Mouse (Mus musculus): ENCODE data around the gene Setd3. TPM values are rescaled to one million over a fixed set of nuclear protein-coding genes. Genes with fewer than 3 reads are reported as not detected.

The Setd3 gene
- total and polyA plus RNA-seq, 3 experiments, result 40.1 to 59.9 TPM; not detected in 1

- no peaks in the 10 kb centered on the region for H3K4me1 ChIP-seq (ENCODE audit: control insufficient read depth in 1 of 2, insufficient read depth in 2 of 2, low read length in 2 of 2)
- H3K4me3 ChIP-seq (ENCODE audit: control insufficient read depth in 1 of 2, insufficient read depth in 1 of 2, low read depth in 2 of 2, low read length in 2 of 2), result no peak overlapping the region
- no peak overlapping the region for H3K27ac ChIP-seq (ENCODE audit: control insufficient read depth, low read depth, low read length)
- no peaks in the 10 kb centered on the region for H3K9me3 ChIP-seq (replicated peaks; ENCODE audit: insufficient read depth, low read length)
- no peaks in the 10 kb centered on the region for H3K79me2 ChIP-seq (ENCODE audit: control insufficient read depth, insufficient read depth, low read length, poor library complexity)
- DNase-seq (ENCODE audit: low read depth, low spot score), result no peak
- H3K9ac ChIP-seq (ENCODE audit: control insufficient read depth, low read depth, low read length, poor library complexity, severe bottlenecking), result no peak overlapping the region
- H3K27me3 ChIP-seq (ENCODE audit: control insufficient read depth in 1 of 2, insufficient read depth in 2 of 2, low read length in 2 of 2), result no peaks in the 10 kb centered on the region
- H3K36me3 ChIP-seq (ENCODE audit: control insufficient read depth in 1 of 2, insufficient read depth in 2 of 2, low read length in 2 of 2), result no peaks in the 10 kb centered on the region
- TF ChIP-seq EP300 (IDR thresholded peaks at IDR 0.05; ENCODE audit: low read depth in 1 of 2, low read length in 2 of 2), result no peak
- TF ChIP-seq BHLHE40 (IDR thresholded peaks at IDR 0.05; ENCODE audit: borderline replicate concordance, low read depth, low read length), result no peak
- TF ChIP-seq POLR2AphosphoS2 (IDR thresholded peaks at IDR 0.05; ENCODE audit: low read length), result no peak
- no peak for TF ChIP-seq CHD1 (IDR thresholded peaks at IDR 0.05; ENCODE audit: low read depth, low read length)
- no peak for TF ChIP-seq USF1 (IDR thresholded peaks at IDR 0.05; ENCODE audit: low read depth, low read length)
- TF ChIP-seq JUND (IDR thresholded peaks at IDR 0.05; ENCODE audit: low read depth, low read length), result no peak
- no peak for TF ChIP-seq GABPA (IDR thresholded peaks at IDR 0.05; ENCODE audit: low read depth, low read length)
- TF ChIP-seq MEF2A (IDR thresholded peaks at IDR 0.05; ENCODE audit: extremely low read depth, insufficient replicate concordance, low read depth, low read length, poor library complexity, severe bottlenecking), result no peak
Measured at GRCm38 (mm10) chr12:108219825-108220616, 40.9 kb upstream of the Setd3 start.

GRCm38 (mm10) chr12:108219163-108219562 lies 40.0 kb upstream of the Setd3 start:
- H3K79me2 ChIP-seq (ENCODE audit: control insufficient read depth, insufficient read depth, low read length, poor library complexity), result no peaks in the 10 kb centered on the region
- H3K36me3 ChIP-seq (ENCODE audit: control insufficient read depth in 1 of 2, insufficient read depth in 2 of 2, low read length in 2 of 2), result no peaks in the 10 kb centered on the region
- no peaks in the 10 kb centered on the region for H3K9me3 ChIP-seq (replicated peaks; ENCODE audit: insufficient read depth, low read length)
- H3K27ac ChIP-seq (ENCODE audit: control insufficient read depth, low read depth, low read length), result no peak overlapping the region
- no peak overlapping the region for H3K4me3 ChIP-seq (ENCODE audit: control insufficient read depth in 1 of 2, insufficient read depth in 1 of 2, low read depth in 2 of 2, low read length in 2 of 2)
- no peak for DNase-seq (ENCODE audit: low read depth, low spot score)
- H3K9ac ChIP-seq (ENCODE audit: control insufficient read depth, low read depth, low read length, poor library complexity, severe bottlenecking), result no peak overlapping the region
- no peaks in the 10 kb centered on the region for H3K4me1 ChIP-seq (ENCODE audit: control insufficient read depth in 1 of 2, insufficient read depth in 2 of 2, low read length in 2 of 2)
- no peaks in the 10 kb centered on the region for H3K27me3 ChIP-seq (ENCODE audit: control insufficient read depth in 1 of 2, insufficient read depth in 2 of 2, low read length in 2 of 2)
- no peak for TF ChIP-seq GABPA (IDR thresholded peaks at IDR 0.05; ENCODE audit: low read depth, low read length)
- TF ChIP-seq ZC3H11A (IDR thresholded peaks at IDR 0.05; ENCODE audit: low read depth, low read length), result no peak
- no peak for TF ChIP-seq MEF2A (IDR thresholded peaks at IDR 0.05; ENCODE audit: extremely low read depth, insufficient replicate concordance, low read depth, low read length, poor library complexity, severe bottlenecking)
- no peak for TF ChIP-seq ZKSCAN1 (IDR thresholded peaks at IDR 0.05; ENCODE audit: low read depth, low read length)
- TF ChIP-seq MAZ (IDR thresholded peaks at IDR 0.05; ENCODE audit: low read depth, low read length), result no peak
- no peak for TF ChIP-seq ETS1 (IDR thresholded peaks at IDR 0.05; ENCODE audit: low read depth, low read length)
- no peak for TF ChIP-seq RAD21 (IDR thresholded peaks at IDR 0.05; ENCODE audit: low read depth, low read length)
- TF ChIP-seq MAFK (IDR thresholded peaks at IDR 0.05; ENCODE audit: borderline replicate concordance, low read depth, low read length), result no peak
- TF ChIP-seq NRF1 (IDR thresholded peaks at IDR 0.05; ENCODE audit: insufficient read depth, low read depth, low read length, poor library complexity, severe bottlenecking), result no peak
- no peak for TF ChIP-seq BHLHE40 (IDR thresholded peaks at IDR 0.05; ENCODE audit: borderline replicate concordance, low read depth, low read length)
- no peak for TF ChIP-seq MXI1 (IDR thresholded peaks at IDR 0.05; ENCODE audit: low read depth, low read length)
- no peak for TF ChIP-seq TAL1 (IDR thresholded peaks at IDR 0.05; ENCODE audit: low read length)
- no peak for TF ChIP-seq EP300 (IDR thresholded peaks at IDR 0.05; ENCODE audit: low read depth in 1 of 2, low read length in 2 of 2)
- TF ChIP-seq GATA1 (IDR thresholded peaks at IDR 0.05; ENCODE audit: low read depth, low read length), result no peak
- no peak for TF ChIP-seq JUND (IDR thresholded peaks at IDR 0.05; ENCODE audit: low read depth, low read length)
- TF ChIP-seq MYB (IDR thresholded peaks at IDR 0.05; ENCODE audit: low read depth, low read length), result no peak
- TF ChIP-seq MAX (IDR thresholded peaks at IDR 0.05; ENCODE audit: low read length), result no peak
- TF ChIP-seq ZNF384 (IDR thresholded peaks at IDR 0.05; ENCODE audit: low read depth, low read length), result no peak
- TF ChIP-seq POLR2AphosphoS2 (IDR thresholded peaks at IDR 0.05; ENCODE audit: low read length), result no peak
- no peak for TF ChIP-seq TBP (IDR thresholded peaks at IDR 0.05; ENCODE audit: low read depth, low read length)

Measured in MEL (cell line).